Mouse (Mus musculus) liver, embryonic 15.5 days (tissue): ENCODE measurements around the gene Grwd1. TPM values are rescaled to one million over a fixed set of nuclear protein-coding genes. Genes with fewer than 3 reads are reported as not detected.

Experiments
- ATAC-seq: fragments of 200-750 bp; cut with Nextera tagmentation; 2 replicates; pipeline ENCODE4 v1.8.0; 2017; ENCODE audit warnings: moderate number of reproducible peaks, mild to moderate bottlenecking, moderate library complexity; ENCODE audit not compliant: insufficient read depth
- H3K27ac ChIP-seq: fragments of 300-500 bp; sonication (generic); replicated peaks from 2 replicates; pipeline ENCODE4 v1.5.1; 2015; ENCODE audit warnings: mild to moderate bottlenecking, inconsistent platforms
- H3K27me3 ChIP-seq: fragments of 300-500 bp; sonication (generic); 2 replicates; pipeline ENCODE4 v1.6.1; 2015; ENCODE audit warnings: mild to moderate bottlenecking, inconsistent platforms
- H3K36me3 ChIP-seq: fragments of 300-500 bp; sonication (generic); replicated peaks from 2 replicates; pipeline ENCODE4 v1.6.1; 2015; ENCODE audit warnings: moderate library complexity, mild to moderate bottlenecking, inconsistent platforms
- H3K4me1 ChIP-seq: fragments of 300-500 bp; sonication (generic); replicated peaks from 2 replicates; pipeline ENCODE4 v1.6.1; 2015; ENCODE audit warnings: inconsistent platforms
- H3K4me2 ChIP-seq: fragments of 300-500 bp; sonication (generic); 2 replicates; pipeline ENCODE4 v1.6.1; 2015; ENCODE audit warnings: moderate library complexity, mild to moderate bottlenecking, inconsistent platforms
- H3K4me3 ChIP-seq: fragments of 300-500 bp; sonication (generic); replicated peaks from 2 replicates; pipeline ENCODE4 v1.5.1; 2015; ENCODE audit warnings: mild to moderate bottlenecking, inconsistent platforms
- H3K9ac ChIP-seq: fragments of 300-500 bp; sonication (generic); 2 replicates; pipeline ENCODE4 v1.6.1; 2015; ENCODE audit warnings: moderate library complexity, mild to moderate bottlenecking, inconsistent platforms
- H3K9me3 ChIP-seq: fragments of 300-500 bp; sonication (generic); replicated peaks from 2 replicates; pipeline ENCODE4 v1.6.1; 2016; ENCODE audit warnings: inconsistent platforms
- WGBS: fragments of 180-500 bp; shearing (Covaris S2); methylation state at CpG from one replicate; pipeline ENCODE4 v1.1.7; 2015; ENCODE audit warnings: mixed read lengths; ENCODE audit not compliant: insufficient replicate concordance; 5-methylcytosine and 5-hydroxymethylcytosine counted together
- polyA plus RNA-seq: library from polyadenylated mRNA; unstranded; fragments of >200 nt; fragmentation: Nextera tagmentation; extraction: Ambion mirVana; gene quantifications from 2 replicates; pipeline ENCODE4 v1.2.1, GENCODE M21; 2015

Gene Grwd1
- polyA plus RNA-seq, 1 experiment from 2014 or later: 24.7 TPM

DNA sequence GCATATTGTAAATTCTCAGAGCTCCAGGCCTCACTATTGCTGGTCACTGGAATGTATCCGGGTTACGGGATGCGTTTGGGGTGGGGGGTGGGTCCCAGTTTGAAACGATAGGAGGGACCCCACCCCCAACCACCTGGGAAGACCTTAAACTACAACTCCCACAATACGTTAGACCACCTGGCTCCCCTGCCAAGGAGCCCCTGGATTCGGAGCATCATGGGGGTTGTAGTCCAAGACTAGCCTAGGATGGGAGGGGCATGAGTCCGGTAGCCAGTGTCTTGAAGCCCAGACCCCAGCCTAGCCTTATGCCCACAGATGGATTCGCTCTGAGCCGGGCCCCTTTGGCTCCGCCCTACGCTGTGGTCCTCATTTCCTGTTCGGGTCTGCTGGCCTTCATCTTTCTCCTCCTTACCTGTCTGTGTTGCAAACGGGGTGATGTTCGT, 44.6 kb downstream of the Grwd1 start:
- no peak for ATAC-seq
- Histone ChIP-seq H3K9ac (no peak overlapping the region), H3K36me3 (no peaks in the 10 kb centered on the region), H3K9me3 (no peaks in the 10 kb centered on the region), H3K4me1 (peaks cover 18% of the 10 kb centered on the region), H3K4me3 (no peak overlapping the region), H3K4me2 (no peak overlapping the region; the same call in 1 of the 2 replicates), H3K27ac (no peak overlapping the region), H3K27me3 (peaks cover 81% of the 10 kb centered on the region)
- WGBS: 6% methylated on average over 14 of the region's 14 CpGs

GRCm38 (mm10) chr7:45785388-45786135, 45.2 kb downstream of the Grwd1 start:
- Histone ChIP-seq H3K4me3 (peak overlapping the region; percentile 18; the same call in 1 of the 2 replicates), H3K36me3 (no peaks in the 10 kb centered on the region), H3K27me3 (peaks cover 80% of the 10 kb centered on the region), H3K9me3 (no peaks in the 10 kb centered on the region), H3K4me1 (peaks cover 18% of the 10 kb centered on the region), H3K4me2 (peak overlapping the region; percentile 15; the same call in 1 of the 2 replicates), H3K27ac (no peak overlapping the region), H3K9ac (no peak overlapping the region)
- ATAC-seq: no peak
- 2% methylated on average over 40 of the region's 42 CpGs for WGBS

- no peaks in the 10 kb centered on the region for H3K9me3 ChIP-seq
- H3K4me1 ChIP-seq: peaks cover 18% of the 10 kb centered on the region
- ATAC-seq: no peak
- no peaks in the 10 kb centered on the region for H3K36me3 ChIP-seq
- H3K4me2 ChIP-seq: peak within 1 kb of the TSS; percentile 72
- no peak within 1 kb of the TSS for H3K27ac ChIP-seq
- H3K9ac ChIP-seq: peak within 1 kb of the TSS; percentile 23; the same call in 1 of the 2 replicates
- peaks cover 81% of the 10 kb centered on the region for H3K27me3 ChIP-seq
- WGBS: 23% methylated on average over 20 of the region's 20 CpGs
- H3K4me3 ChIP-seq: peak within 1 kb of the TSS; percentile 56
Observed at GRCm38 (mm10) chr7:45784524-45785372, 46.0 kb downstream of the Grwd1 start, which contains the start of gene Sult2b1. Sult2b1 (minus strand) TSS chr7:45784669.

DNA sequence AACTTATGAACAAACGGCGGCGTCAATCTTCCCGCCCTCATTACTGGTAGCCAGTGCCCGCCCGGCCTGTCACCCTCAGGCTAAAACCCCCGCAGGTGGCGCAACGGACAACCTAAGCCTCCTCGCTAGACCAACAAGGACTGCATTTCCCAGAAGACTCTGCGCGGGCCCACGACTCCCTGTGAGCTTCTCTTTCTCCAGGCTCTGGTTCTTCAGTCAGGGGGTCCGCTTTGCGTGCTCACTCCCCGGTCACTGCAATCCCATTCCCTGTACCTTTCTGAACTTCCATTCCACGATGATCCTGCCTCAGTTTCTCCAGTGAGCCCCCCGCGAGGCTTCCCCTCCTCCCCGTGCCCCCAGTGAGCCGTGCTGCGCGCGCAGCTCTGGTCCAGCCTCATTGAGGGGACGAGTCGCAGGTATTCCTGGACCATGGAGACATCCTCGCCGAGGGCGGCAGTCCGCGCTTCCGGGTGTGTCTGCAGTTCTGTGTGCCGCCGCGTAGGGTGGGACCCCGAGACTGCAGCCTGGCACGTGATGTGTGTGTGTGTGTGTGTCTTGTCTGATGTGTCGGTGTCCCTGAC, 47.1 kb downstream of the Grwd1 start, which contains the start of gene Lmtk3:
Gene Lmtk3, plus strand, starts transcription at position 228 of the 581 bp plus-strand sequence.
- under 1% methylated on average over 38 of the region's 38 CpGs for WGBS
- Histone ChIP-seq H3K36me3 (no peaks in the 10 kb centered on the region), H3K27ac (no peak within 1 kb of the TSS), H3K4me2 (peak within 1 kb of the TSS; percentile 72), H3K9me3 (no peaks in the 10 kb centered on the region), H3K9ac (peak within 1 kb of the TSS; percentile 23; the same call in 1 of the 2 replicates), H3K27me3 (peaks cover 85% of the 10 kb centered on the region), H3K4me1 (peaks cover 23% of the 10 kb centered on the region), H3K4me3 (peak within 1 kb of the TSS; percentile 56)
- peak; percentile 41 for ATAC-seq

DNA sequence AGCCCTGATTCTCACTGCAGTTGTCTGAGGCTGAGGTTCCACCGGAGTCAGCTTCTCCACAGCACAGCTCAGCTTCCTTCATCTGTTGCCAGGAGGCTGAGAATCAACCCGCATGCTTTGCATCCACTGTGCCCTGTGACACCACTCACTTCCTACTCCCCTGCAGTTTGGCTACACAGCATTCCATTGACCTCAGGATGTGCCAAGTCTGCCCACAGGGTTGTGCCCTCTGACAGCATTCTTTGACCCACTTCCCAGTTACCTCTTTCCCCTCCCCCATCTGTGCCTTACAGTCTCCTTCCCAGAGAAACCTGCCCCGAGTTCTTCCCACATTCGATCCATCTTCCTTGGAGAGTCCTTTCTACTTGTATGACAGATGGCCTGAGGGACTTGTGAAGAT, 48.5 kb downstream of the Grwd1 start:
- ATAC-seq: no peak
- WGBS: 46% methylated on average over 4 of the region's 4 CpGs
- H3K27ac ChIP-seq: no peak overlapping the region
- peaks cover 80% of the 10 kb centered on the region for H3K27me3 ChIP-seq
- no peaks in the 10 kb centered on the region for H3K9me3 ChIP-seq
- peaks cover 23% of the 10 kb centered on the region for H3K4me1 ChIP-seq
- H3K36me3 ChIP-seq: no peaks in the 10 kb centered on the region
- H3K4me2 ChIP-seq: no peak overlapping the region
- H3K4me3 ChIP-seq: no peak overlapping the region
- H3K9ac ChIP-seq: no peak overlapping the region

DNA sequence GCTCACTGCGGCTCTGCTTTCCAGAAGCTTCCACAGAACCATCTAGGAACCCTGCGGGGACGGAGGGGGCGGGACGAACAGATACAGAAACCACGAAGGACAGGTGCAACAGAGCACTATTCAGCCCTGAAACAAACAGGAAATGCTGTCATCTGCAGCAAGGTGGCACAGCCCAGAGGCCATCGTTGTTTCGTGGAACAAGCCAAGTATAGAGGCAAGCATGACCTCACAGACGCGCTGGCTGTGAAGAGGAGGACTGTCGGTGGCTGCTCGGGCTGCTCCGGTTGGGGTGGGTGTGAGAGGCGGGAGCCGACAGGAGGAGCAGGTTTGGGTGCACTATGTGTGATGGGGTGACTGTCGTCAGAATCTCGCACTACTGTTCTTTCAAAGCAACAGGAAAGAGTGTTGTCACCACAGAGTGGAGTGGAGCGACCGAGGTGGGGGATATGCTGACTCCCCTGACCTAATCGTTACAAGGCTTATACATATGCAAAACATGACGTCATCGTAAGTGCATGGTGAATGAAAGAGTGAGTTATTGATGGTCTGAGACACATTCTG, 51.6 kb downstream of the Grwd1 start:
- peaks cover 13% of the 10 kb centered on the region for H3K4me1 ChIP-seq
- H3K27me3 ChIP-seq: peaks cover 50% of the 10 kb centered on the region
- H3K4me3 ChIP-seq: no peak overlapping the region
- 14% methylated on average over 22 of the region's 22 CpGs for WGBS
- ATAC-seq: no peak
- H3K9me3 ChIP-seq: no peaks in the 10 kb centered on the region
- peak overlapping the region; percentile 32; the same call in 1 of the 2 replicates for H3K4me2 ChIP-seq
- no peak overlapping the region for H3K27ac ChIP-seq
- H3K36me3 ChIP-seq: no peaks in the 10 kb centered on the region
- no peak overlapping the region for H3K9ac ChIP-seq

DNA sequence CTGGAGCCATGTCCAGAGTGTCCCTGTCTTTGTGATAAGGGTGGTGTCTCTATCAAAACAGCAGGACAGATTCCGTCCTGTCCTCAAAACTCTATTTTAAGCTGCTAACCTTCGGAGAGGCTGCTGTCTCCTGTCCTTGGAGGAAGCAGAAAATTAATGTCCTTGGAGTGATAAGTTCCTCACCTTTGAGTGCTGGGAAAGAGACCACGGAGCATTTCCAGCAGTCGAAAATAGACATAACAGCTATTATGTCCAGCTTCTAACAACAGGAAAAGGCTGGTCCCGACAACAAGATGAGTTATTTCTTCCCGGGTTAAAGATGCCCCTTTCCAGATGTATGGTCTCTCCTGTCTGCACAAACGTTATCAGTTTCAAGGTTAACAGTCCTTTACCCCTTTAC, 55.5 kb downstream of the Grwd1 start:
- peaks cover 34% of the 10 kb centered on the region for H3K27me3 ChIP-seq
- H3K4me2 ChIP-seq: no peak overlapping the region
- H3K4me3 ChIP-seq: no peak overlapping the region
- no peaks in the 10 kb centered on the region for H3K36me3 ChIP-seq
- H3K4me1 ChIP-seq: peaks cover 6% of the 10 kb centered on the region
- H3K9ac ChIP-seq: no peak overlapping the region
- no peak for ATAC-seq
- no peaks in the 10 kb centered on the region for H3K9me3 ChIP-seq
- WGBS: 46% methylated on average over 7 of the region's 7 CpGs
- H3K27ac ChIP-seq: no peak overlapping the region

Other genes with a start within 250 kb of the Grwd1 start
- gene Fgf21, start 215.5 kb downstream of the Grwd1 start, polyA plus RNA-seq: not detected in 2 replicates
- not detected in 2 replicates for gene Fut1, start 213.7 kb downstream of the Grwd1 start, polyA plus RNA-seq
- 0.06 and 0.10 TPM in 2 replicates for gene Izumo1, start 209.1 kb downstream of the Grwd1 start, polyA plus RNA-seq
- 2.8 and 3.8 TPM in 2 replicates for gene Rasip1, start 203.5 kb downstream of the Grwd1 start, polyA plus RNA-seq
- 0.91 and 1.2 TPM in 2 replicates for gene Mamstr, start 191.0 kb downstream of the Grwd1 start, polyA plus RNA-seq
- 0.06 TPM in 1 of 2 replicates, not detected in the other for gene Fut2, start 164.6 kb downstream of the Grwd1 start, polyA plus RNA-seq
- gene Ntn5, start 146.9 kb downstream of the Grwd1 start, polyA plus RNA-seq: not detected in 2 replicates
- 0.05 and 0.06 TPM in 2 replicates for gene Sec1, start 136.5 kb downstream of the Grwd1 start, polyA plus RNA-seq
- 0.26 and 0.44 TPM in 2 replicates for gene Car11, start 131.1 kb downstream of the Grwd1 start, polyA plus RNA-seq
- 0.46 and 0.85 TPM in 2 replicates for gene Dbp, start 125.9 kb downstream of the Grwd1 start, polyA plus RNA-seq
- gene Rpl18, start 115.5 kb downstream of the Grwd1 start, polyA plus RNA-seq: 533 and 542 TPM in 2 replicates
- gene Sphk2, start 112.9 kb downstream of the Grwd1 start, polyA plus RNA-seq: 10.4 and 13.3 TPM in 2 replicates
- 0.30 and 0.33 TPM in 2 replicates for gene Fam83e, start 109.7 kb downstream of the Grwd1 start, polyA plus RNA-seq
- not detected in 2 replicates for gene Spaca4, start 105.1 kb downstream of the Grwd1 start, polyA plus RNA-seq
- not detected in 2 replicates for gene Lmtk3, start 47.2 kb downstream of the Grwd1 start, polyA plus RNA-seq
- gene Sult2b1, start 46.3 kb downstream of the Grwd1 start, polyA plus RNA-seq: 0.07 and 0.22 TPM in 2 replicates
- gene Cyth2, start 16.4 kb downstream of the Grwd1 start, polyA plus RNA-seq: 30.4 and 30.9 TPM in 2 replicates
- 0.06 and 0.12 TPM in 2 replicates for gene Kcnj14, start 6.2 kb downstream of the Grwd1 start, polyA plus RNA-seq
- 27.6 TPM in 2 replicates for gene Kdelr1, start 41.8 kb upstream of the Grwd1 start, polyA plus RNA-seq
- gene Grin2d, start 47.4 kb upstream of the Grwd1 start, polyA plus RNA-seq: 0.05 TPM in 2 replicates
- gene Syngr4, start 65.8 kb upstream of the Grwd1 start, polyA plus RNA-seq: 0.94 and 1.3 TPM in 2 replicates
- gene Tmem143, start 66.0 kb upstream of the Grwd1 start, polyA plus RNA-seq: 3.6 and 4.0 TPM in 2 replicates
- gene Emp3, start 90.5 kb upstream of the Grwd1 start, polyA plus RNA-seq: 59.9 and 65.0 TPM in 2 replicates
- 0.91 and 1.2 TPM in 2 replicates for gene Ccdc114, start 93.1 kb upstream of the Grwd1 start, polyA plus RNA-seq
- 11.4 and 16.7 TPM in 2 replicates for gene Abcc6, start 199.4 kb upstream of the Grwd1 start, polyA plus RNA-seq
- 22.5 and 24.0 TPM in 2 replicates for gene Nomo1, start 202.8 kb upstream of the Grwd1 start, polyA plus RNA-seq